Mouse (Mus musculus) stomach, postnatal 0 days (tissue): ENCODE data around the gene Anapc15-ps. TPM values are rescaled to one million over a fixed set of nuclear protein-coding genes. Genes with fewer than 3 reads are reported as not detected.

Source experiments
- ATAC-seq: fragments of 200-750 bp; cut with Nextera tagmentation; 2 replicates; pipeline ENCODE4 v1.8.0; 2017; ENCODE audit not compliant: low FRiP score, low TSS enrichment
- DNase-seq: peaks from one replicate; pipeline ENCODE4 v3.0.0-alpha.2; 2016; ENCODE audit warnings: low spot score
- H3K27ac ChIP-seq: fragments of 300-500 bp; sonication (generic); replicated peaks from 2 replicates; pipeline ENCODE4 v1.5.1; 2014; ENCODE audit warnings: mild to moderate bottlenecking, control low read depth
- H3K27me3 ChIP-seq: fragments of 300-500 bp; sonication (generic); 2 replicates; pipeline ENCODE4 v1.6.1; 2014; ENCODE audit warnings: low read length; ENCODE audit not compliant: control insufficient read depth, insufficient read depth
- H3K36me3 ChIP-seq: fragments of 300-500 bp; sonication (generic); 2 replicates; pipeline ENCODE4 v1.6.1; 2014; ENCODE audit warnings: low read length, mixed read lengths; ENCODE audit not compliant: control insufficient read depth, insufficient read depth
- H3K4me1 ChIP-seq: fragments of 300-500 bp; sonication (generic); replicated peaks from 2 replicates; pipeline ENCODE4 v1.6.1; 2014; ENCODE audit warnings: antibody characterized with exemption; ENCODE audit not compliant: control insufficient read depth, insufficient read depth
- H3K4me2 ChIP-seq: fragments of 300-500 bp; sonication (generic); replicated peaks from 2 replicates; pipeline ENCODE4 v1.6.1; 2014; ENCODE audit warnings: low read depth, mild to moderate bottlenecking, control low read depth, moderate library complexity
- H3K4me3 ChIP-seq: fragments of 300-500 bp; sonication (generic); 2 replicates; pipeline ENCODE4 v1.5.1; 2014; ENCODE audit warnings: low read depth, low read length, control low read depth
- H3K9ac ChIP-seq: fragments of 300-500 bp; sonication (generic); 2 replicates; pipeline ENCODE4 v1.6.1; 2014; ENCODE audit warnings: mild to moderate bottlenecking, low read length, control low read depth, mixed read lengths
- H3K9me3 ChIP-seq: fragments of 300-500 bp; sonication (generic); 2 replicates; pipeline ENCODE4 v1.6.1; 2016; ENCODE audit warnings: low read length; ENCODE audit not compliant: control insufficient read depth
- CTCF ChIP-seq: IDR thresholded peaks from 2 replicates; pipeline ENCODE4 v1.5.1; 2016; ENCODE audit warnings: antibody characterized with exemption, low read depth, mild to moderate bottlenecking, moderate library complexity
- EP300 ChIP-seq: optimal IDR thresholded peaks from 2 replicates; pipeline ENCODE3; 2016; ENCODE audit warnings: antibody characterized with exemption
- WGBS: fragments of 180-500 bp; shearing (Covaris S2); extraction: QIAGEN DNeasy Blood & Tissue Kit; methylation state at CpG from one replicate; pipeline ENCODE4 v1.1.7; 2014; 5-methylcytosine and 5-hydroxymethylcytosine counted together
- polyA plus RNA-seq: library from polyadenylated mRNA; unstranded; fragments of >200 nt; fragmentation: Nextera tagmentation; extraction: Ambion mirVana; gene quantifications from 2 replicates; pipeline ENCODE4 v1.2.1, GENCODE M21; 2015

Anapc15-ps gene
- polyA plus RNA-seq, 1 experiment from 2014 or later, result not detected

GRCm38 (mm10) chr10:95705747-95706146, 32.5 kb upstream of the Anapc15-ps start:
- Histone ChIP-seq H3K9ac (no peak overlapping the region), H3K27ac (no peak overlapping the region), H3K27me3 (no peaks in the 10 kb centered on the region), H3K4me1 (no peaks in the 10 kb centered on the region), H3K4me2 (no peak overlapping the region), H3K4me3 (no peak overlapping the region), H3K9me3 (no peaks in the 10 kb centered on the region), H3K36me3 (no peaks in the 10 kb centered on the region)
- ATAC-seq, result no peak
- no peak for DNase-seq
- no peak for TF ChIP-seq EP300
- no peak for TF ChIP-seq CTCF
- WGBS, result 83% methylated on average over 3 of the region's 3 CpGs

GRCm38 (mm10) chr10:95704847-95705246, 31.6 kb upstream of the Anapc15-ps start:
- no peaks in the 10 kb centered on the region for H3K36me3 ChIP-seq
- no peaks in the 10 kb centered on the region for H3K9me3 ChIP-seq
- ATAC-seq (no peak), DNase-seq (no peak)
- no peak overlapping the region for H3K27ac ChIP-seq
- H3K27me3 ChIP-seq, result no peaks in the 10 kb centered on the region
- WGBS, result 72% methylated on average over 6 of the region's 6 CpGs
- H3K4me2 ChIP-seq, result no peak overlapping the region
- no peak overlapping the region for H3K4me3 ChIP-seq
- H3K4me1 ChIP-seq, result no peaks in the 10 kb centered on the region
- no peak for TF ChIP-seq EP300
- H3K9ac ChIP-seq, result no peak overlapping the region

- H3K9ac ChIP-seq, result no peak overlapping the region
- no peaks in the 10 kb centered on the region for H3K36me3 ChIP-seq
- H3K27me3 ChIP-seq, result no peaks in the 10 kb centered on the region
- H3K9me3 ChIP-seq, result no peaks in the 10 kb centered on the region
- no peak overlapping the region for H3K27ac ChIP-seq
- 86% methylated on average over 5 of the region's 5 CpGs for WGBS
- H3K4me2 ChIP-seq, result no peak overlapping the region
- no peak for DNase-seq
- H3K4me1 ChIP-seq, result no peaks in the 10 kb centered on the region
- no peak for ATAC-seq
- no peak overlapping the region for H3K4me3 ChIP-seq
- no peak for TF ChIP-seq CTCF
- TF ChIP-seq EP300, result no peak
These were observed 30.5 kb upstream of the Anapc15-ps start for GRCm38 (mm10) chr10:95703730-95704129.

DNA sequence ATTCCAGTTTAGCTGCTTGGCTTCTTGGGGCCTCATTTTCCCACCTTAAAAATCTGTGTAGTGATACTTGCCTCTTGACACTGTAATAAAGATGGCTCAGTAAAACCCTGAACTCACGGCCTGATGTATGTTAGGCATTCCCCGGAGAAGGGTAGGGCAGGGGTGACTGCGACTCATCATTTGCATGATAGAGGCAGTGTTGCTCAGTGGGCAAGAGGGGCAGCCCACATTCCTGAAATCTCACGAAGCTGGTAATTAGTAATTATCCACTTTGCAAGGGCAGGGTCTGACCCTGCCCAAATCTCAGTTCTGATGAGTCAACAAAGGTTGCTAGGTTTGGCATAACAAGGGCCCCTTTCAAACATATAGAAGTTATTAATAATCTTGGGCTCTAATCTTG, 27.2 kb upstream of the Anapc15-ps start:
- H3K4me3 ChIP-seq, result no peak overlapping the region
- H3K9me3 ChIP-seq, result no peaks in the 10 kb centered on the region
- H3K4me1 ChIP-seq, result no peaks in the 10 kb centered on the region
- no peak for DNase-seq
- H3K36me3 ChIP-seq, result no peaks in the 10 kb centered on the region
- H3K4me2 ChIP-seq, result no peak overlapping the region
- H3K9ac ChIP-seq, result no peak overlapping the region
- no peak for ATAC-seq
- WGBS, result 60% methylated on average over 4 of the region's 4 CpGs
- H3K27me3 ChIP-seq, result no peaks in the 10 kb centered on the region
- H3K27ac ChIP-seq, result 0 out of 2 replicates have a peak overlapping the region, but pooled peaks have one; percentile 20
- no peak for TF ChIP-seq CTCF
- no peak for TF ChIP-seq EP300

- DNase-seq (no peak), ATAC-seq (no peak)
- WGBS, result 83% methylated on average over 8 of the region's 8 CpGs
- no peak for TF ChIP-seq CTCF
- TF ChIP-seq EP300, result no peak
- H3K27ac ChIP-seq, result no peak overlapping the region
- H3K4me1 ChIP-seq, result no peaks in the 10 kb centered on the region
- H3K36me3 ChIP-seq, result no peaks in the 10 kb centered on the region
- H3K9me3 ChIP-seq, result no peaks in the 10 kb centered on the region
- no peak overlapping the region for H3K9ac ChIP-seq
- no peak overlapping the region for H3K4me3 ChIP-seq
- no peak overlapping the region for H3K4me2 ChIP-seq
- H3K27me3 ChIP-seq, result no peaks in the 10 kb centered on the region
These were observed 25.9 kb upstream of the Anapc15-ps start for GRCm38 (mm10) chr10:95698920-95699714.

DNA sequence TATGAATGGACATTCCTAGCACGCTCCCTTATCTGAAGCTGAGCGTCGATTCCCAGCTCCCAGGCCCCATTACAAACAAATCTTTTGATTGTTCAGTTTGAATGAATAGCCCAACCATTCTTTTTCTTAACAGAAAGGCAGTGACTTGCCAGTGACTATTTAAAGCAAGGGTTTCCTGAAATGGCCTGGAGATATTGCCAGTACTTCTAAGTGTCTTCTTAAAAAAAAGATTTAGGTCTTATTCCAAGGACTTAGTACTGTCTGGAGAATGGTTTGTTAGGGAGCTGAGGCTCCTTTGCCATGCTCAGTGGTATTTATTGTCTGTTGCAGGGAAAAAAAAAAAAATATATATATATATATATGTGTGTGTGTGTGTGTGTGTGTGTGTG, 23.0 kb upstream of the Anapc15-ps start:
- Histone ChIP-seq H3K4me3 (no peak overlapping the region), H3K36me3 (no peaks in the 10 kb centered on the region), H3K27me3 (no peaks in the 10 kb centered on the region), H3K4me2 (no peak overlapping the region), H3K9ac (no peak overlapping the region), H3K4me1 (no peaks in the 10 kb centered on the region), H3K27ac (no peak overlapping the region), H3K9me3 (no peaks in the 10 kb centered on the region)
- TF ChIP-seq CTCF, result no peak
- TF ChIP-seq EP300, result no peak
- DNase-seq (no peak), ATAC-seq (no peak)
- WGBS, result 41% methylated on average over 3 of the region's 3 CpGs
